Mouse (Mus musculus) lung, embryonic 16.5 days (tissue): ENCODE data around the gene Tor1aip1. TPM values are rescaled to one million over a fixed set of nuclear protein-coding genes. Genes with fewer than 3 reads are reported as not detected.

Experiments used
- ATAC-seq: fragments of 200-750 bp; cut with Nextera tagmentation; 2 replicates; pipeline ENCODE4 v1.8.0; 2017; ENCODE audit warnings: low read depth, mild to moderate bottlenecking, moderate library complexity
- H3K27ac ChIP-seq: fragments of 300-500 bp; sonication (generic); 2 replicates; pipeline ENCODE4 v1.5.1; 2014; ENCODE audit warnings: mild to moderate bottlenecking, control low read depth, low read length
- H3K27me3 ChIP-seq: fragments of 300-500 bp; sonication (generic); 2 replicates; pipeline ENCODE4 v1.6.1; 2014; ENCODE audit warnings: low read depth, low read length, mixed read lengths; ENCODE audit not compliant: control insufficient read depth, insufficient read depth
- H3K36me3 ChIP-seq: fragments of 300-500 bp; sonication (generic); 2 replicates; pipeline ENCODE4 v1.6.1; 2014; ENCODE audit warnings: low read length; ENCODE audit not compliant: control insufficient read depth, insufficient read depth
- H3K4me1 ChIP-seq: fragments of 300-500 bp; sonication (generic); replicated peaks from 2 replicates; pipeline ENCODE4 v1.6.1; 2014; ENCODE audit warnings: low read length, mixed read lengths; ENCODE audit not compliant: control insufficient read depth, insufficient read depth
- H3K4me2 ChIP-seq: fragments of 300-500 bp; sonication (generic); 2 replicates; pipeline ENCODE4 v1.6.1; 2014; ENCODE audit warnings: low read depth, low read length, control low read depth
- H3K4me3 ChIP-seq: fragments of 300-500 bp; sonication (generic); 2 replicates; pipeline ENCODE4 v1.5.1; 2014; ENCODE audit warnings: mild to moderate bottlenecking, low read length, control low read depth
- H3K9ac ChIP-seq: fragments of 300-500 bp; sonication (generic); 2 replicates; pipeline ENCODE4 v1.6.1; 2014; ENCODE audit warnings: low read length, control low read depth
- H3K9me3 ChIP-seq: fragments of 300-500 bp; sonication (generic); 2 replicates; pipeline ENCODE4 v1.6.1; 2016; ENCODE audit warnings: low read length; ENCODE audit not compliant: control insufficient read depth
- WGBS: fragments of 180-500 bp; shearing (Covaris S2); extraction: QIAGEN DNeasy Blood & Tissue Kit; methylation state at CpG from one replicate; pipeline ENCODE4 v1.1.7; 2014; 5-methylcytosine and 5-hydroxymethylcytosine counted together
- polyA plus RNA-seq: library from polyadenylated mRNA; unstranded; fragments of >200 nt; fragmentation: Nextera tagmentation; extraction: Ambion mirVana; gene quantifications from 2 replicates; pipeline ENCODE4 v1.2.1, GENCODE M21; 2015

Gene Tor1aip1
- polyA plus RNA-seq, 1 experiment from 2014 or later, result 36.8 TPM

GRCm38 (mm10) chr1:156037144-156037583, 884 bp upstream of the Tor1aip1 start:
- Histone ChIP-seq H3K4me1 (peaks cover 18% of the 10 kb centered on the region), H3K36me3 (peaks cover 8% of the 10 kb centered on the region; the same call in 1 of the 2 replicates), H3K9ac (peak overlapping the region; percentile 41; the same call in 1 of the 2 replicates), H3K9me3 (no peaks in the 10 kb centered on the region), H3K27me3 (no peaks in the 10 kb centered on the region), H3K27ac (peak overlapping the region; percentile 36), H3K4me3 (peak overlapping the region; percentile 28), H3K4me2 (peak overlapping the region; percentile 31)
- 37% methylated on average over 5 of the region's 5 CpGs for WGBS
- no peak for ATAC-seq

- H3K27me3 ChIP-seq, result no peaks in the 10 kb centered on the region
- H3K4me3 ChIP-seq, result peak within 1 kb of the TSS; percentile 71
- no peaks in the 10 kb centered on the region for H3K9me3 ChIP-seq
- WGBS, result under 1% methylated on average over 50 of the region's 59 CpGs
- H3K9ac ChIP-seq, result peak within 1 kb of the TSS; percentile 95
- peaks cover 20% of the 10 kb centered on the region for H3K36me3 ChIP-seq
- H3K4me2 ChIP-seq, result peak within 1 kb of the TSS; percentile 77
- peak; percentile 84 for ATAC-seq
- peak within 1 kb of the TSS; percentile 100 for H3K27ac ChIP-seq
- peaks cover 11% of the 10 kb centered on the region for H3K4me1 ChIP-seq
These were observed 881 bp downstream of the Tor1aip1 start, which contains the start of gene Tor1aip2 for GRCm38 (mm10) chr1:156035269-156035929. Tor1aip2 (plus strand) TSS chr1:156035403.

GRCm38 (mm10) chr1:156034661-156035060, 1.6 kb downstream of the Tor1aip1 start:
- H3K4me2 ChIP-seq, result peak overlapping the region; percentile 77
- peak overlapping the region; percentile 88 for H3K9ac ChIP-seq
- H3K36me3 ChIP-seq, result peaks cover 23% of the 10 kb centered on the region
- no peaks in the 10 kb centered on the region for H3K9me3 ChIP-seq
- H3K4me1 ChIP-seq, result peaks cover 11% of the 10 kb centered on the region
- no peak for ATAC-seq
- WGBS, result 7% methylated on average over 1 of the region's 1 CpGs
- peak overlapping the region; percentile 100 for H3K27ac ChIP-seq
- H3K4me3 ChIP-seq, result peak overlapping the region; percentile 71
- no peaks in the 10 kb centered on the region for H3K27me3 ChIP-seq

GRCm38 (mm10) chr1:156033921-156034320, 2.4 kb downstream of the Tor1aip1 start:
- 96% methylated on average over 7 of the region's 7 CpGs for WGBS
- Histone ChIP-seq H3K9me3 (no peaks in the 10 kb centered on the region), H3K36me3 (peaks cover 28% of the 10 kb centered on the region), H3K4me1 (peaks cover 11% of the 10 kb centered on the region), H3K4me3 (no peak overlapping the region), H3K27me3 (no peaks in the 10 kb centered on the region), H3K4me2 (no peak overlapping the region), H3K9ac (no peak overlapping the region), H3K27ac (no peak overlapping the region)
- no peak for ATAC-seq

- 81% methylated on average over 4 of the region's 4 CpGs for WGBS
- H3K9me3 ChIP-seq, result no peaks in the 10 kb centered on the region
- no peak overlapping the region for H3K9ac ChIP-seq
- H3K4me3 ChIP-seq, result no peak overlapping the region
- H3K36me3 ChIP-seq, result peaks cover 24% of the 10 kb centered on the region
- no peaks in the 10 kb centered on the region for H3K27me3 ChIP-seq
- H3K4me2 ChIP-seq, result no peak overlapping the region
- H3K4me1 ChIP-seq, result no peaks in the 10 kb centered on the region
- ATAC-seq, result no peak
- H3K27ac ChIP-seq, result no peak overlapping the region
These were observed 7.8 kb downstream of the Tor1aip1 start for GRCm38 (mm10) chr1:156028340-156028975.

GRCm38 (mm10) chr1:156027849-156028248, 8.4 kb downstream of the Tor1aip1 start:
- no peak overlapping the region for H3K4me2 ChIP-seq
- no peak overlapping the region for H3K4me3 ChIP-seq
- 90% methylated on average over 3 of the region's 3 CpGs for WGBS
- ATAC-seq, result no peak
- H3K4me1 ChIP-seq, result no peaks in the 10 kb centered on the region
- H3K27ac ChIP-seq, result no peak overlapping the region
- H3K9me3 ChIP-seq, result no peaks in the 10 kb centered on the region
- H3K27me3 ChIP-seq, result no peaks in the 10 kb centered on the region
- H3K36me3 ChIP-seq, result peaks cover 22% of the 10 kb centered on the region
- H3K9ac ChIP-seq, result no peak overlapping the region

GRCm38 (mm10) chr1:156024831-156025503, 11.3 kb downstream of the Tor1aip1 start:
- WGBS, result 86% methylated on average over 8 of the region's 8 CpGs
- H3K36me3 ChIP-seq, result peaks cover 8% of the 10 kb centered on the region

GRCm38 (mm10) chr1:156020402-156020801, 15.9 kb downstream of the Tor1aip1 start:
- Histone ChIP-seq H3K9me3 (no peaks in the 10 kb centered on the region), H3K4me3 (no peak overlapping the region), H3K9ac (no peak overlapping the region), H3K4me2 (no peak overlapping the region), H3K36me3 (peaks cover 29% of the 10 kb centered on the region), H3K27ac (no peak overlapping the region), H3K27me3 (no peaks in the 10 kb centered on the region), H3K4me1 (no peaks in the 10 kb centered on the region)
- 100% methylated on average over 1 of the region's 1 CpGs for WGBS
- no peak for ATAC-seq

More at GRCm38 (mm10) chr1:156024831-156025503, 11.3 kb downstream of the Tor1aip1 start:
- no peak overlapping the region for H3K9ac ChIP-seq
- H3K27ac ChIP-seq, result no peak overlapping the region
- no peaks in the 10 kb centered on the region for H3K9me3 ChIP-seq
- no peak for ATAC-seq
- H3K4me2 ChIP-seq, result no peak overlapping the region
- H3K4me1 ChIP-seq, result no peaks in the 10 kb centered on the region
- no peaks in the 10 kb centered on the region for H3K27me3 ChIP-seq
- no peak overlapping the region for H3K4me3 ChIP-seq

GRCm38 (mm10) chr1:156019800-156020199, 16.5 kb downstream of the Tor1aip1 start:
- Histone ChIP-seq H3K9me3 (no peaks in the 10 kb centered on the region), H3K4me2 (no peak overlapping the region), H3K9ac (no peak overlapping the region), H3K36me3 (peaks cover 29% of the 10 kb centered on the region), H3K27ac (no peak overlapping the region), H3K4me1 (no peaks in the 10 kb centered on the region), H3K4me3 (no peak overlapping the region), H3K27me3 (no peaks in the 10 kb centered on the region)
- no peak for ATAC-seq
- WGBS, result 95% methylated on average over 1 of the region's 1 CpGs
